Mouse (Mus musculus) telencephalon, adult 2 months (tissue): Measurements from ENCODE around the gene Gstm1.

ENCODE experiments used
- DNase-seq: peaks from one replicate; pipeline ENCODE4 v3.0.0-alpha.2; 2011; ENCODE audit warnings: low read depth, low spot score

The Gstm1 gene

DNA sequence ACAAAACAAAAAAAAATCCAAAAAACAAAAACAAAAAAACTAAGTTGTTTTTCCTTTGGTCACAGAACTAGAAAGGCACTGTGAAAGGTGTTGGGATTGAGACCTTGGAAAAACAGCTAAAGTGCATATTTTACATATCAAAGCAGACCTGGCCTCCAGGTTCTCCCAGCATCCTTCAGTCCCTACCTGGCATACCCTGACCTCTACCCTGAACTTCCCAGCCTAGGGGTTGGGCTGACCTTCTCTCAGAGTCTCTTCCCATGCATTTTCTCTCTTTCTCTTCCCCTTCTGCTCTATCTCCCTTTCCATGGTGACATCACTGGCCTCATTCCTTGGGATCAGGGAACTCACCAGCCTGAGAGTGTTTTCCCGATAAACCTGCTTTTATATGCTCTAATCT lies 52.2 kb downstream of the Gstm1 start:
- no peak for DNase-seq

DNA sequence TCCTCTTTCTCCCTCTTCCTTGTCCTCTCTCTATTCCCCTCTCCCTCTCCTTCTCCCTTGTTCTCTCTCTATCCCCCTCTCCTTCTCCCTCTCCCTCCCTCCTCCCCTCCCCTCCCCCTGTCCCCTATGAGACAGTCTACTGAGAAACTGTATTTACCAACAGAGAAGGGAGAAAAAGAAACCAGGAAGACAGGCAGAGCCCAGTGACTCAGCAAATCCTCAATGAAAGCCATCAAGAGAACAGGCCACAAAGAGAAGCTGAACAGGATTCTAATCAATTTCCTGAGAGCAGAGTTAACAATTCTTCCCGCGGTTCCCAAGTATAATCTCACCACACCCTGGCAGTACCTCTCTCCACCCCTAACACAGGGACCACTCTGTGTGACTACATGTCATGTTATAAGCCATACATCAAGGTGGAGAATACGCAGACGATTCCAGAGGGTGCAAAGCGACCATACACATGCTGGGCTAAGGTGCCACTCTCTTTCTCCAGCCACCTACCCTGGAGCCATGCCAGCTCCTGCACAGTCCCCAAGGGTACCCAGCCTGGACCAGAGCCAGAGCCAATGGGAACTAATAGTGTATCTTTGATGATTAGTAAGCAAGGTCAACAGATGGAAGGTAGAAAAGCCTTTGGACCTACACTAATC lies 53.0 kb downstream of the Gstm1 start:
- DNase-seq: no peak

DNA sequence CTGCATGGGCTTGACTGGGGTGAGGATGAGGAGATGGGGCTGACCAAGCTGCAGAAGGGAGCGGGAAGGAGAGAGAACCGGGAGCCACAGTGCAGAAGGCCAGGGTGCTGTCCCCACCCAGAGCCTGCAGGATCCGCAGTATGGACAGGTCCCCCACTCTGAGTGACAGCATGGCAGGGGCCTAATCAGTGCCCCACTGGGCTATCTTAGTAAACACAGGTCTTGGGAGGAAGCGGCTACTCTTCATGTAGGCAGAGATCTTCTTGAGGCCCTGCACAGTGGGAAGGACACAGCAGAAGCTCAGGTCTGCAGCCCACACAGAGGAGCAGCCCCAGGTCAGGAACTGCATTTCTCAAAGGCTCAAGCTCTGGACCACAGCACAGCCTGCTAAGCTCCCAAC lies 53.7 kb downstream of the Gstm1 start:
- DNase-seq: no peak
